Mouse (Mus musculus) stomach, embryonic 14.5 days (tissue): Measurements from ENCODE around the gene Gca. TPM values are rescaled to one million over a fixed set of nuclear protein-coding genes. Genes with fewer than 3 reads are reported as not detected.

ENCODE experiments used
- ATAC-seq: fragments of 200-750 bp; cut with Nextera tagmentation; 2 replicates; pipeline ENCODE4 v1.8.0; 2017; ENCODE audit warnings: low read depth, moderate TSS enrichment; ENCODE audit not compliant: insufficient number of reproducible peaks, insufficient read depth, low FRiP score
- H3K27ac ChIP-seq: fragments of 300-500 bp; sonication (generic); 2 replicates; pipeline ENCODE4 v1.5.1; 2014; ENCODE audit warnings: mild to moderate bottlenecking, low read length, moderate library complexity, mixed read lengths
- H3K27me3 ChIP-seq: fragments of 300-500 bp; sonication (generic); 2 replicates; pipeline ENCODE4 v1.6.1; 2014; ENCODE audit warnings: low read length, control low read depth, mixed read lengths; ENCODE audit not compliant: control insufficient read depth, insufficient read depth
- H3K36me3 ChIP-seq: fragments of 300-500 bp; sonication (generic); 2 replicates; pipeline ENCODE4 v1.6.1; 2014; ENCODE audit warnings: mild to moderate bottlenecking, control low read depth, low read length, moderate library complexity, mixed read lengths; ENCODE audit not compliant: control insufficient read depth, insufficient read depth
- H3K4me1 ChIP-seq: fragments of 300-500 bp; sonication (generic); 2 replicates; pipeline ENCODE4 v1.6.1; 2014; ENCODE audit warnings: low read length, control low read depth, mixed read lengths; ENCODE audit not compliant: control insufficient read depth, insufficient read depth
- H3K4me2 ChIP-seq: fragments of 300-500 bp; sonication (generic); replicated peaks from 2 replicates; pipeline ENCODE4 v1.6.1; 2014; ENCODE audit warnings: low read depth, low read length, control low read depth
- H3K4me3 ChIP-seq: fragments of 300-500 bp; sonication (generic); 2 replicates; pipeline ENCODE4 v1.5.1; 2014; ENCODE audit warnings: low read depth, low read length, control low read depth
- H3K9ac ChIP-seq: fragments of 300-500 bp; sonication (generic); replicated peaks from 2 replicates; pipeline ENCODE4 v1.6.1; 2014; ENCODE audit warnings: low read depth, mild to moderate bottlenecking, control low read depth, low read length, moderate library complexity, mixed read lengths
- H3K9me3 ChIP-seq: fragments of 300-500 bp; sonication (generic); 2 replicates; pipeline ENCODE4 v1.6.1; 2016; ENCODE audit warnings: low read depth, low read length, control low read depth; ENCODE audit not compliant: control insufficient read depth
- WGBS: fragments of 180-500 bp; shearing (Covaris S2); extraction: QIAGEN DNeasy Blood & Tissue Kit; methylation state at CpG from one replicate; pipeline ENCODE4 v1.1.7; 2014; 5-methylcytosine and 5-hydroxymethylcytosine counted together
- polyA plus RNA-seq: library from polyadenylated mRNA; unstranded; fragments of >200 nt; fragmentation: Nextera tagmentation; extraction: Ambion mirVana; gene quantifications from 2 replicates; pipeline ENCODE4 v1.2.1, GENCODE M21; 2014

Gca gene
- polyA plus RNA-seq, 1 experiment from 2014 or later: 7.2 TPM

DNA sequence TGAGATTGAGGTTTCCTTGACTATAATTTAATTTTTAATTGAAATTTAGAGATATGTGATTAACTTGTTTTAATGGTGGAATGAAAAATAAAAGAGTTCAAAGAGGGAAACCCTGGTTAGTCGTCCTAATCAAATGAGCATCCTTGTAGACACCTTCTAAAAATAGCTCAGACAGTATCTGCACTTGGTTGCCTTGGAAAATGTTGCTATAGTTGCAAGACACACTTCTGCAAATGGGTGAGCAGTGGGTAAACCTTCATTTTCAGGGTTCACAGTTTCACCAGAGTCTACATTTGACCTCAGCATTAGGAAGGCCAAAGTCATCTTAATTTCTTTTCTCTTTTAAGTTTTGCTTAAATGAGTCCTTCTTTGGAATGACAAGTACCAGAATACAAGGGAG, 54.3 kb downstream of the Gca start:
- H3K4me3 ChIP-seq: no peak overlapping the region
- no peak overlapping the region for H3K4me2 ChIP-seq
- 61% methylated on average over 1 of the region's 1 CpGs for WGBS
- no peaks in the 10 kb centered on the region for H3K9me3 ChIP-seq
- ATAC-seq: no peak
- H3K27me3 ChIP-seq: no peaks in the 10 kb centered on the region
- no peaks in the 10 kb centered on the region for H3K4me1 ChIP-seq
- H3K27ac ChIP-seq: no peak overlapping the region
- no peaks in the 10 kb centered on the region for H3K36me3 ChIP-seq
- H3K9ac ChIP-seq: no peak overlapping the region

DNA sequence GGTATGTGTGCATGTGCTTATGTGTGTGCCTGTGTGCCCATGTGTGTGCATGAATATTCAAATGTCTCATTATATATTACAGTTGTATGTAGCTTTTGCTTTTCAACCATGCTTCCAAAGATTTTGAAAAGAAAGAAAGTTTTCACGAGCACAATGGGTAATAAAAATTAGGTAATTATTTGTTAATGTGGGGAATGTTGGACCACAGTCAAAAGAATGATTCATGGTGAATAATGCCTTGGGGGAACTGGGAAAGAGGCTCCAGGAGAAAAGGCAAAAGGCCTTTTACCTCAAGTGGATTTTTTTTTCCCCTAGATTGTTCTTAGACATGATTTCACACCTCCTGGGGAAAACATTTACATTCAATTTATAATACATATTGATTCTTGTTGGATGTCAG, 61.9 kb downstream of the Gca start:
- Histone ChIP-seq H3K4me1 (no peaks in the 10 kb centered on the region), H3K9me3 (no peaks in the 10 kb centered on the region), H3K27me3 (no peaks in the 10 kb centered on the region), H3K36me3 (no peaks in the 10 kb centered on the region), H3K4me3 (no peak overlapping the region), H3K27ac (no peak overlapping the region), H3K4me2 (no peak overlapping the region), H3K9ac (no peak overlapping the region)
- WGBS: 60% methylated on average over 1 of the region's 1 CpGs
- no peak for ATAC-seq

DNA sequence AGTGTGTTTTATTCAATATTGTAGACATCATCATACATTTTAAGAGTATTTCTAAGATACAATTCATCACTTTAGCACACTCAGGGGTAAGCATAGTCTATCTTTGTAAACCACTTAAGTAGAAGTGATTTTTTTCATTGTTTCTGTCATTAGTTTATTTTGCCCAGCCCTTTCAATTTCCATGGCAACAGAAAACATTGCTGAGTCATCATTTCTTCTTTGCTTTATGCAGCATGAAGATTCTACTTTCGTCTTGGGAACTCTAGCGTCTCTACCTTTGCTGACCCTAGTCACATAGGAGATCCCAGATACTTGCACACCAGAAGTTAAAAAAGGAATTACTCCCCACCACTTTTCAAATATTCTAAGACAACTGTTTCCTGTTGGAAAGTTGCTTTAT, 63.6 kb downstream of the Gca start:
- Histone ChIP-seq H3K27ac (no peak overlapping the region), H3K27me3 (no peaks in the 10 kb centered on the region), H3K4me3 (no peak overlapping the region), H3K4me2 (no peak overlapping the region), H3K9ac (no peak overlapping the region), H3K9me3 (no peaks in the 10 kb centered on the region), H3K4me1 (no peaks in the 10 kb centered on the region), H3K36me3 (no peaks in the 10 kb centered on the region)
- WGBS: 81% methylated on average over 2 of the region's 2 CpGs
- ATAC-seq: no peak

DNA sequence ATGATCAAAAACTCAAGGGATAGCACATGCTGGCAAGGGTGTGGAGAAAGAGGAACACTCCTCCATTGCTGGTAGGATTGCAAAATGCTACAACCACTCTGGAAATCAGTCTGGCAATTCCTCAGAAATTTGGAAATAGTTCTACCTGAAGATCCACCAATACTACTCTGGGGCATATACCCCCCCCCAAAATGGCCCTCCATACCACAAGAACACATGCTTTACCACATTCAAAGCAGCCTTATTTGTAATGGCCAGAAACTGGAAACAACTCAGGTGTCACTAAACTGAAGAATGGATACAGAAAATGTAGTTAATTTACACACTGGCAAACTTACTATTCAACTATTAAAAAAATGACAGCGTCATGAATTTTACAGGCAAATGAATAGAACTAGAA, 66.6 kb downstream of the Gca start:
- WGBS: 67% methylated on average over 1 of the region's 1 CpGs
- no peak for ATAC-seq
- Histone ChIP-seq H3K4me1 (no peaks in the 10 kb centered on the region), H3K4me2 (no peak overlapping the region), H3K27ac (no peak overlapping the region), H3K9me3 (no peaks in the 10 kb centered on the region), H3K36me3 (no peaks in the 10 kb centered on the region), H3K9ac (no peak overlapping the region), H3K4me3 (no peak overlapping the region), H3K27me3 (no peaks in the 10 kb centered on the region)

DNA sequence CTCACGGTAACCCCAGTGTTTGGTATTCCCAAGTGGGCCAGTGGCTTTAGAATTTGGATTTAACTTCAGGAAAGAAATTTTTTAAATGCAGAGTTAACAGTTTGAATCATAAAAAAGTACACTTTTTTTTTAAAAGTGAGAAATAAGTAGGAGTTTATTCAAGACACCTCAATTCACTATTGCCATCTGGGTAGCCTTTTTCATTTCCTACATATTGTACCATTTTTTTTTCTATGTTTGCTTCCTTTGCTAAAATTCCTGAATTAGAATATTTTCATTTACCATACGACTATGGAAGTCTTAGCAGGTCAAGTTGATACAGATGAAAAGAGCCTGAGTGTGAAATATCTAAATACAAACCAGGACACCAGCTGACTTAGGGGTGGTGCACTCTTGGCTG, 79.0 kb downstream of the Gca start:
- no peak overlapping the region for H3K4me3 ChIP-seq
- no peaks in the 10 kb centered on the region for H3K9me3 ChIP-seq
- no peaks in the 10 kb centered on the region for H3K4me1 ChIP-seq
- 68% methylated on average over 2 of the region's 2 CpGs for WGBS
- no peak overlapping the region for H3K4me2 ChIP-seq
- ATAC-seq: no peak
- no peaks in the 10 kb centered on the region for H3K27me3 ChIP-seq
- H3K27ac ChIP-seq: no peak overlapping the region
- H3K36me3 ChIP-seq: no peaks in the 10 kb centered on the region
- H3K9ac ChIP-seq: no peak overlapping the region

Other genes with a start within 250 kb of the Gca start
- 1.7 and 5.2 TPM in 2 replicates for gene Gcg, start 180.6 kb upstream of the Gca start, polyA plus RNA-seq
- gene Fap, start 90.2 kb upstream of the Gca start, polyA plus RNA-seq: 21.8 and 25.8 TPM in 2 replicates
- gene Ifih1, start 18.0 kb upstream of the Gca start, polyA plus RNA-seq: 3.7 and 4.0 TPM in 2 replicates